Mouse (Mus musculus) urinary bladder, postnatal 14 days (tissue): ENCODE measurements around the gene Ncoa5.

Experiments used
- DNase-seq: peaks from one replicate; pipeline ENCODE4 v3.0.0; 2021; ENCODE audit warnings: low spot score

Ncoa5 gene

DNA sequence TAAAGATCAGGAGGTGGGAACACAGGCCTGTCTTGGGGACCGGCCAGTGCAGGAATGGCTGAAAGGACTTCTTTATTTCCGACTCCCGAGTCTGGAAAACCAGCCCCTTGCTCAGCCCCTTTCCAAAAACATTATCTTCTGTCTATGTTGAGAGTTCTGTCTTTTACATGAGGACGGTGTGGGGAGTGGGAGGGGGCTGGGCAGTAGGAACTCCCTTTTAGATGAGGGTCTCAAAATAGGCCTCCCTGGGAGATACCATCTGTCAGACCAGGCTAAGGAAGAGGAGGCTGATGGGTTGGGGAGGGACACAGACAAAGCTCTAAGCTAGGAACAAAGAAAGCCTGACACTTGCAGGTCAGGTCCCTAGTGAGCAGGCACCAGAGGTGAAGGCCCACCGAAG is 14.4 kb upstream of the Ncoa5 start:
- no peak for DNase-seq

DNA sequence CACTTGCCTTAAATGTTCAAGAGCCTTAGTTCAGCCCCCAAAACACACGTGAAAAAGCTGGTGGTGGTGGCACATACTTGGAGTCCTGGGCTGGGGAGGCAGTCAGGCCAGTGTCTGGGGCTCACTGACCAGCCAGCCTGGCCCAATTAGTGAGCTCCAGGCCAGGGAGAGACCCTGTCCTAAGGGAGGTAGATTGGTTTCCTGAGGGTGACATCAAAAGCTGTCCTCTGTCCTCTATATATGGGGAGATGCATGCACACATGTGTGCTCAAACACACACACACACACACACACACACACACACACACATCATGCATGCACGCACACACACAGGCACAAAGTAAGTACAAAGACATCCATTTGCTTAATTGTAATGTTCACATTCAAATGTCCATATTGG is 9.1 kb upstream of the Ncoa5 start:
- DNase-seq, result no peak

- no peak for DNase-seq
These were observed 8.5 kb upstream of the Ncoa5 start for GRCm38 (mm10) chr2:165043090-165043636.

GRCm38 (mm10) chr2:165042126-165042525 is 7.5 kb upstream of the Ncoa5 start:
- DNase-seq, result no peak

- DNase-seq, result no peak
These were observed 2.7 kb upstream of the Ncoa5 start for GRCm38 (mm10) chr2:165037415-165037814.

DNA sequence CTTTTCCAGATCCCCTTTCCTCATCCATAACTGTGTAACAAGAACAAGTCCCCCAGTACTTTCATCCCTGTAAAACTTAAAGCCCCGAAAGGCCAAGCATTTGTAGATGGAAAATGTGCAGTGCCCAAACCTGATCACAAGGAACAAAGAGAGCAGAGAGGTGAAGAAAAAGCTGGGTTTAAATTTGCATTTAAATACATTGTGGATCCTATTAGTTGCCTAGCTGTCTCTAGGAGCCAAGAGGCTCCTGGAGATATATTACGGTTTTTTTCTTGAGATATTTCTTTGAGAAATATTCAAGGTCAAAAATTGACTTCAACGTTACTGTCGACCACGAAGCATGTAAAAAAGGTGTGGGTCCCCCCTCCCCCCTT is 378 bp upstream of the Ncoa5 start:
- DNase-seq, result no peak

DNA sequence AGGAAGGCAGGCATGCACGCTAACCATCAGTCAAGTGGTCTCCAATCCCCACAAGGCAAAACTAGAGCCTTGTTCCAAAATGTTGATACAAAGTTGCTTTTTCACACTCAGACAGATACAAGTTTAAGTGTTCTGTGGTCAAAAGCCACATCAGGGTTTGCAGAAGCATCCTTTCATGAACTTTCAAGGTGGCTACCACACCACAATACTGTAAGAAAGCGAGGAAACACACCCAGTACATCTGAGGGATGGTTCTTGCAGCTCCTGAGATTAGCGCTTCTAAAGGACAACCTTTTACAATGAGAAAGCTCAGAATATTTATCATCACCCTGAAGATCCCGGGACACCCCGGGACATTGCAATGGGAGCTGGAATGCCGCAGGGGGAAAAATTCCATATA is 1.4 kb downstream of the Ncoa5 start:
- no peak for DNase-seq

DNA sequence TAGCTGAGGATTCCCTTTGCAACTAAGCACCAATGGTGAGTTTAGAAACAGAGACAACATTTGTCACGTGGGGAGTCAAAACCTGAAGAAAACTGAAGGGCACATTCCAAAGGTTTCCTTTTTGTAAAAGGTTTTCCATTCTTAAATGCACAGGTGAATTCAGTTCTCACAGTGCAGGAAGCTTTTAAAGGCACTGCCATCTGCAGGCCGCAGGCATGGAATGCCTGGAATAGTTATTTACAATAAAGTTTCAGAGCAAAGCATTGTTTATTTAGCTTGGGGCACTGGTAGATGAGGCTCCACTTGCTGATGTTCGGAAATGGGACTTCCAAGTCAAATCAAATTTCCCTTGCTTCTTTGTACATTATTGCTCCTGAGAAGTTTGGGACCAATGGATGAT is 2.1 kb downstream of the Ncoa5 start:
- DNase-seq, result no peak

- no peak for DNase-seq
These were observed 7.5 kb downstream of the Ncoa5 start for GRCm38 (mm10) chr2:165027163-165027562.

- no peak for DNase-seq
These were observed 14.2 kb downstream of the Ncoa5 start for GRCm38 (mm10) chr2:165020490-165020889.

- DNase-seq, result no peak
These were observed 19.7 kb downstream of the Ncoa5 start for GRCm38 (mm10) chr2:165014935-165015334.

DNA sequence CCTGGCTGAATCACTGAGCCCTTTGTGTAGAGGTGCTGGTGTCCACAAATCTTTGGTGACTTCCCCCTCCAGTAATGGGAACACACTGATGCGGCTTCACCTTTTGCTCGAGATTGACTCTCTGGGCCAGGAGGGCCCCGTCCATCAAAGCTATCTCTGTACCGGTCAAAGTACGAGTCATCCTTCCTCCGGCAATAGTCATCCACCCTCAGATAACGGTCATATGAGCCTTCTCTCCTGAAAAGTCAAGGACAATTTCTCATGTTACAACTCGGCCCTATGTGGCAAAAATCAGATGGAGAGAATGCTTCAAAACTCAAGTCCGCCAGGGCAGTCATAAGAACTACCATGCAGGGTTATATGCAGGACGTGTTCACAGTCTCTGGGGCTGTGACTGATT is 24.3 kb downstream of the Ncoa5 start:
- no peak for DNase-seq

DNA sequence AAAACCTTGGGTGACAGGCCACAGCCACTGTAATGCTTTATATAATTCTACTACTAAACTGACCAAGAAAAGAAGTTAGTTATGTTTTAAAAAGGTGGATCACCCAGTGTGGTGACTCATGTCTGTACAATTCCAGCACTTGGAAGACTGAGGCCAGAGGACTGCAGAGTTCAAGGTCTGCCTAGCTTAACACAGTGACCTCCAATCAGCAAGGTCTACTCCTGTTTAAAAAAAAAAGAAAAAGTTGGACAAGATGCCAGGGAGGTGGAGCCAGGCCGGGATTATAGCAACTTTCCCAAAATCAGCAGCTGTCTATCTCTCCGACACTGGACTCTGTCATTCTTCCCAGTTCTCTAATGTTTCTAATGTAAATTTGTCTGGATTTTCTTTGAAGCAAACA is 25.1 kb downstream of the Ncoa5 start:
- DNase-seq, result no peak

- DNase-seq, result no peak
These were observed 25.5 kb downstream of the Ncoa5 start for GRCm38 (mm10) chr2:165009161-165009560.

- no peak for DNase-seq
These were observed 26.7 kb downstream of the Ncoa5 start for GRCm38 (mm10) chr2:165007986-165008385.

GRCm38 (mm10) chr2:165006813-165007212 is 27.9 kb downstream of the Ncoa5 start:
- no peak for DNase-seq

GRCm38 (mm10) chr2:165004237-165004636 is 30.4 kb downstream of the Ncoa5 start:
- DNase-seq, result no peak

GRCm38 (mm10) chr2:165003108-165003507 is 31.6 kb downstream of the Ncoa5 start:
- DNase-seq, result no peak

GRCm38 (mm10) chr2:165001958-165002357 is 32.7 kb downstream of the Ncoa5 start:
- no peak for DNase-seq

GRCm38 (mm10) chr2:164997721-164998428 is 36.8 kb downstream of the Ncoa5 start:
- peak; percentile 17 for DNase-seq

GRCm38 (mm10) chr2:164996848-164997720 is 37.6 kb downstream of the Ncoa5 start:
- no peak for DNase-seq

DNA sequence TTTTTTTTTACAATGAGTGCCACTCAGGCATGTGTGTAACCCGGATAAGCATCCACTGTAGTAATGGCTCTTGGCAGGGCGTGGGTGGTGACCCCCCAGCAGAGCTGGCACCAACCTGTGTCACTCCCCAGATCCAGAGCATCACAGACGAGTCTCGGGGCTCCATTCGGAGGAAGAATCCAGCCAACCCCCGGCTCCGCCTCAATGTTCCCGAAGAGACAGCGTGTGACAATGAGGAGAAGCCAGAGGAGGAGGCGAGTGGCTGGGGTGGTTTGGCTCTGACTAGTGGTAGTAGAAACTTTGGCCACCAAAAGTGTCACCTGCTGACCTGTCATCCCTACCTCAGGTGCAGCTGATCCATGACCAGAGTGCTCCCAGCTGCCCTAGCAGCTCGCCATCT is 38.7 kb downstream of the Ncoa5 start:
- DNase-seq, result no peak
